Mouse (Mus musculus) heart, embryonic 14.5 days (tissue): ENCODE results near the gene 4933411K16Rik. TPM values are rescaled to one million over a fixed set of nuclear protein-coding genes. Genes with fewer than 3 reads are reported as not detected.

Experiments used
- ATAC-seq: fragments of 200-750 bp; cut with Nextera tagmentation; 2 replicates; pipeline ENCODE4 v1.8.0; 2017; ENCODE audit warnings: low read depth, moderate TSS enrichment; ENCODE audit not compliant: insufficient number of reproducible peaks, insufficient read depth, low FRiP score
- H3K27ac ChIP-seq, 2 experiments: fragments of 200-500 bp in 1 of 2; fragments of 300-500 bp in 1 of 2; sonication (generic) in 1 of 2; replicated peaks in 1 of 2; 2 replicates each; pipeline ENCODE4 v1.5.1; 2012 to 2014; ENCODE audit warnings: low read depth in 2 of 2, low read length in 2 of 2, control low read depth in 1 of 2, mild to moderate bottlenecking in 1 of 2, mixed read lengths in 1 of 2; ENCODE audit not compliant: control insufficient read depth in 1 of 2, insufficient read depth in 1 of 2
- H3K27me3 ChIP-seq: fragments of 300-500 bp; sonication (generic); 2 replicates; pipeline ENCODE4 v1.6.1; 2014; ENCODE audit warnings: mild to moderate bottlenecking, low read length, control low read depth; ENCODE audit not compliant: control insufficient read depth, insufficient read depth
- H3K36me3 ChIP-seq: fragments of 300-500 bp; sonication (generic); 2 replicates; pipeline ENCODE4 v1.6.1; 2014; ENCODE audit warnings: mild to moderate bottlenecking, control low read depth, low read length, mixed read lengths; ENCODE audit not compliant: control insufficient read depth, insufficient read depth
- H3K4me1 ChIP-seq, 2 experiments: fragments of 200-500 bp in 1 of 2; fragments of 300-500 bp in 1 of 2; sonication (generic) in 1 of 2; 2 replicates each; pipeline ENCODE4 v1.6.1; 2012 to 2014; ENCODE audit warnings: low read length in 2 of 2, control low read depth in 1 of 2, mixed read lengths in 1 of 2; ENCODE audit not compliant: control insufficient read depth in 2 of 2, insufficient read depth in 2 of 2
- H3K4me2 ChIP-seq: fragments of 300-500 bp; sonication (generic); 2 replicates; pipeline ENCODE4 v1.6.1; 2014; ENCODE audit warnings: mild to moderate bottlenecking, low read length
- H3K4me3 ChIP-seq, 2 experiments: fragments of 200-500 bp in 1 of 2; fragments of 300-500 bp in 1 of 2; sonication (generic) in 1 of 2; 2 replicates each; pipeline ENCODE4 v1.5.1; 2012 to 2014; ENCODE audit warnings: low read length in 2 of 2, mild to moderate bottlenecking in 2 of 2, control low read depth in 1 of 2, low read depth in 1 of 2, moderate library complexity in 1 of 2; ENCODE audit not compliant: control insufficient read depth in 1 of 2, insufficient read depth in 1 of 2
- H3K9ac ChIP-seq: fragments of 300-500 bp; sonication (generic); 2 replicates; pipeline ENCODE4 v1.6.1; 2014; ENCODE audit warnings: mild to moderate bottlenecking, low read length
- H3K9me3 ChIP-seq: fragments of 300-500 bp; sonication (generic); 2 replicates; pipeline ENCODE4 v1.6.1; 2016; ENCODE audit warnings: low read length, control low read depth; ENCODE audit not compliant: control insufficient read depth
- WGBS: fragments of 180-500 bp; shearing (Covaris S2); extraction: QIAGEN DNeasy Blood & Tissue Kit; methylation state at CpG from one replicate; pipeline ENCODE4 v1.1.7; 2014; 5-methylcytosine and 5-hydroxymethylcytosine counted together
- polyA plus RNA-seq: library from polyadenylated mRNA; unstranded; fragments of >200 nt; fragmentation: Nextera tagmentation; extraction: Ambion mirVana; gene quantifications from 2 replicates; pipeline ENCODE4 v1.2.1, GENCODE M21; 2014

Gene 4933411K16Rik
- polyA plus RNA-seq, 1 experiment from 2014 or later = not detected

GRCm38 (mm10) chr19:42022542-42022848 is 29.6 kb upstream of the 4933411K16Rik start:
- Histone ChIP-seq H3K4me1 (peaks cover 23 to 27% of the 10 kb centered on the region in 2 experiments), H3K27ac (peak overlapping the region in 1 of 2 experiments; percentile 69; a peak in 1 of 4 replicates), H3K27me3 (no peaks in the 10 kb centered on the region), H3K36me3 (no peaks in the 10 kb centered on the region), H3K4me3 (no peak overlapping the region), H3K9me3 (no peaks in the 10 kb centered on the region), H3K4me2 (no peak overlapping the region), H3K9ac (0 out of 2 replicates have a peak overlapping the region, but pooled peaks have one; percentile 36)
- WGBS = 64% methylated on average over 2 of the region's 2 CpGs
- no peak for ATAC-seq

GRCm38 (mm10) chr19:42026158-42026557 is 25.9 kb upstream of the 4933411K16Rik start:
- Histone ChIP-seq H3K4me2 (no peak overlapping the region), H3K36me3 (no peaks in the 10 kb centered on the region), H3K9ac (no peak overlapping the region), H3K27ac (no peak overlapping the region), H3K4me3 (no peak overlapping the region), H3K27me3 (no peaks in the 10 kb centered on the region), H3K4me1 (peaks cover 12 to 13% of the 10 kb centered on the region in 2 experiments; a peak in 3 of 4 replicates), H3K9me3 (no peaks in the 10 kb centered on the region)
- 2% methylated on average over 5 of the region's 5 CpGs for WGBS
- peak; percentile 42 for ATAC-seq

- H3K27me3 ChIP-seq = no peaks in the 10 kb centered on the region
- ATAC-seq = no peak
- WGBS = 81% methylated on average over 5 of the region's 5 CpGs
Measured at GRCm38 (mm10) chr19:42031112-42031511, 20.9 kb upstream of the 4933411K16Rik start.

GRCm38 (mm10) chr19:42033611-42034010 is 18.4 kb upstream of the 4933411K16Rik start:
- Histone ChIP-seq H3K27me3 (no peaks in the 10 kb centered on the region), H3K4me3 (no peak overlapping the region), H3K36me3 (peaks cover 17% of the 10 kb centered on the region), H3K27ac (no peak overlapping the region), H3K9ac (peak overlapping the region; percentile 2; the same call in 1 of the 2 replicates), H3K4me2 (no peak overlapping the region), H3K4me1 (peaks cover 0 to 15% of the 10 kb centered on the region in 2 experiments; a peak in 2 of 4 replicates), H3K9me3 (no peaks in the 10 kb centered on the region)
- ATAC-seq = no peak
- 84% methylated on average over 14 of the region's 14 CpGs for WGBS

More at GRCm38 (mm10) chr19:42031112-42031511, 20.9 kb upstream of the 4933411K16Rik start:
- H3K4me3 ChIP-seq = no peak overlapping the region
- no peak overlapping the region for H3K4me2 ChIP-seq
- peaks cover 17% of the 10 kb centered on the region for H3K36me3 ChIP-seq
- no peaks in the 10 kb centered on the region for H3K9me3 ChIP-seq
- H3K27ac ChIP-seq = no peak overlapping the region
- peaks cover 0 to 15% of the 10 kb centered on the region in 2 experiments; a peak in 2 of 4 replicates for H3K4me1 ChIP-seq
- H3K9ac ChIP-seq = no peak overlapping the region

- H3K27ac ChIP-seq = no peak overlapping the region
- 51% methylated on average over 9 of the region's 9 CpGs for WGBS
- no peaks in the 10 kb centered on the region for H3K27me3 ChIP-seq
- H3K4me3 ChIP-seq = no peak overlapping the region
- no peak; the same call in 1 of the 2 replicates for ATAC-seq
- H3K4me2 ChIP-seq = no peak overlapping the region
- H3K9me3 ChIP-seq = no peaks in the 10 kb centered on the region
- H3K36me3 ChIP-seq = peaks cover 17% of the 10 kb centered on the region
- peak overlapping the region; percentile 2; the same call in 1 of the 2 replicates for H3K9ac ChIP-seq
- H3K4me1 ChIP-seq = peaks cover 0 to 15% of the 10 kb centered on the region in 2 experiments; a peak in 2 of 4 replicates
Measured at GRCm38 (mm10) chr19:42034146-42034775, 17.8 kb upstream of the 4933411K16Rik start.

GRCm38 (mm10) chr19:42034881-42035455 is 17.1 kb upstream of the 4933411K16Rik start:
- 51% methylated on average over 11 of the region's 11 CpGs for WGBS
- peaks cover 2% of the 10 kb centered on the region; the same call in 1 of the 2 replicates for H3K27me3 ChIP-seq
- no peaks in the 10 kb centered on the region for H3K9me3 ChIP-seq
- no peak for ATAC-seq
- H3K36me3 ChIP-seq = peaks cover 17% of the 10 kb centered on the region
- H3K9ac ChIP-seq = no peak overlapping the region
- H3K4me2 ChIP-seq = no peak overlapping the region
- H3K4me1 ChIP-seq = peaks cover 0 to 15% of the 10 kb centered on the region in 2 experiments; a peak in 2 of 4 replicates
- H3K4me3 ChIP-seq = no peak overlapping the region
- H3K27ac ChIP-seq = no peak overlapping the region

GRCm38 (mm10) chr19:42035456-42036248 is 16.4 kb upstream of the 4933411K16Rik start, which contains the start of gene Ankrd2:
Gene Ankrd2, plus strand, starts transcription at chr19:42036000.
- Histone ChIP-seq H3K36me3 (peaks cover 17% of the 10 kb centered on the region), H3K4me3 (no peak within 1 kb of the TSS), H3K9ac (no peak within 1 kb of the TSS), H3K27ac (no peak within 1 kb of the TSS), H3K4me1 (peaks cover 0 to 15% of the 10 kb centered on the region in 2 experiments; a peak in 2 of 4 replicates), H3K27me3 (peaks cover 2% of the 10 kb centered on the region; the same call in 1 of the 2 replicates), H3K9me3 (no peaks in the 10 kb centered on the region), H3K4me2 (no peak within 1 kb of the TSS)
- ATAC-seq = no peak
- WGBS = 67% methylated on average over 19 of the region's 19 CpGs
